Mouse (Mus musculus) urinary bladder, postnatal 36 days (tissue): Measurements from ENCODE around the gene Exoc6b.
"Not testable (repeated sequence)": the region's sequence is repeated elsewhere in the genome, so short reads cannot be mapped to it uniquely, and the experiment has no call there.

Source experiments
- DNase-seq, 2 experiments: peaks; one replicate each; pipeline ENCODE4 v3.0.0; 2022; ENCODE audit warnings: low spot score in 2 of 2, mixed read lengths in 1 of 2

Exoc6b gene

DNA sequence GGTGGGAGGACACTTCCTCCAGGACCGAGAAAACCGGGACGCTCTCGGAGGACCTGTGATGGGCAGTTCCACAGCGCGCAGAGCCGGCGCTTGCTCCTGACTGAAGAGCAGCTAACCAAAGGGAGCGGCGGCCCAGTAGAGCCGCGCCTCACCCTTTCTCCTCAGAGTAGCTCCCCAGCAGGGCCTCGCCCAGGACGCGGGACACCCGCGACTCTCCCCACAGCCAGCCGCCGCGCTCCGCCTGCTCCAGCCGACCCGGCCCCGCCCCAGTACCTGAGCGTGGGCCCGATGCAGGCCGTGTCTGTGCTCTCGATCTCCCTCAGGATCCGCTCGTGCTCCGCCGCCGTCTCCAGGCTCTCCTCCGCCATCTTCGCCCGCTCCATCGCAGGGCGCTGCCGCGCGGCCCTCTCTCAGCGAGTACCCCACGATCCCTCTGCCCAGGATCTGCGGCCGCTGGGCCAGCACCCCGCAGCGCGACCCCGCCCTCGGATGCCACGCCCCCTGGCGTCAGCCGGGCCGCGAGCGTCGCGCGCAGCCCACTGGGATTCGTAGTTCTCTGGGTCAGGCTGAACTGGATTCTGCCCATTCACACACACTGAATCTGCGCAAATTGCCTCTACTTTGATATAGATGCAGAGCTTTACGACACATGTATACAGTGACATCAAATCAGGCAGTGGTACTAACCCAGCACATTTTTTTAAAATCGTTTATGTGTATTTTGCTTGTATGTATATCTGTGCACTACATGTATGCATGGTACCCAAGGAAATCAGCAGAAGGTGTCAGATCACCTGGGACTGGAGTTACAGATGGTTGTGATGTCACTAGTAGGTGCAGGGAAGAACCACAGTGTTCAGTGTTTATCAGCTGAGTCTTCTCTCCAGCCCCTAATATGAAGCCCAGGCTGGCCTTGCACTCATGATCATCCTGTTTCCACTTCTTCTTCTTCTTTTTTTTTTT lies at the start of gene Exoc6b:
TSS of gene Exoc6b (minus strand) at position 491 of the 963 bp plus-strand sequence.
- DNase-seq, result peak; percentile 85 to 86

DNA sequence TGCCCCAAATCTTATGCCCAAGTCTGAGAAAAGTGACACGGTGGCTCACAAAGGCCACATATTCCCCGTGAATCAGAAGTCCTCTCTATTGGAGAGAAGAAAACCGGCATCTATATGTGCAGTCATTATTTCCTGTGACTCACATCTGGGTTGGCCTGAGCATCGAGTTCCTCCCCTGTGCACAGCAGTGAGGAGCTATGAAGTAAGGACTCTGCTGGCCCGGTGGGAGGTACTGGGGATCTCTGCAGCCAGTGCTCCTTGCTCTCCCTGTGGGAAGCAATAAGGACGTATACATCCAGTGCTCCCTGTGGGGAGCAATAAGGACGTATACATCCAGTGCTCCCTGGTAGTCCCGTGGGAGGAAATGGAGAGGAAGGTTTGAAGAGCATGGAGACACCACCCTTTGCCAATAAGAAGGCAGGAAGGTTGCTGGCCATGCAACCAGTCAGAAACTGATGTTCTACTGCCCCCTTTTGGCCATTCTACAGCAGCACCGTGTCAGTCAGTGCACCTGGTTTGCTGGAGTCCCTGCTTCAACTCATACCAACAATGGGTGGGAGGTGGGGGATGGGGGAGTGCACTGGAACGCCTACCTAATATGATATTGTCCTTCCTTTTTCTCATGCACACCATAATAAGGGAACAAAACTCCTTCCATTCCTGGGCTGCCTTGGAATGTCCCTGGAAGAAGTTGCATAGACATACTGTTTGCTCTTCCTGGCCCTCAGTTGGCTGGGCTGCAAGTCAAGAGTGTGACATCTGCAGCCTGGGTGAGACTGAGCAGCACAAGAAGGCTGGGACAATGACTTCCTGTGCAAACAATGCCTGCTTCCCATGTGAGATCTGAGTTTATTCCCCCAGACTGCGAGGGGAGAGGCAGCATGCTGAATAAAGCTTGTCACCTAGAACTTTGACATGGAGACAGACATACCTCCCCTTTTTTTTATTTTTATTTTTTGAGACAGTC lies 48.5 kb upstream of the Exoc6b start:
- peak; percentile 27 to 42 for DNase-seq

DNA sequence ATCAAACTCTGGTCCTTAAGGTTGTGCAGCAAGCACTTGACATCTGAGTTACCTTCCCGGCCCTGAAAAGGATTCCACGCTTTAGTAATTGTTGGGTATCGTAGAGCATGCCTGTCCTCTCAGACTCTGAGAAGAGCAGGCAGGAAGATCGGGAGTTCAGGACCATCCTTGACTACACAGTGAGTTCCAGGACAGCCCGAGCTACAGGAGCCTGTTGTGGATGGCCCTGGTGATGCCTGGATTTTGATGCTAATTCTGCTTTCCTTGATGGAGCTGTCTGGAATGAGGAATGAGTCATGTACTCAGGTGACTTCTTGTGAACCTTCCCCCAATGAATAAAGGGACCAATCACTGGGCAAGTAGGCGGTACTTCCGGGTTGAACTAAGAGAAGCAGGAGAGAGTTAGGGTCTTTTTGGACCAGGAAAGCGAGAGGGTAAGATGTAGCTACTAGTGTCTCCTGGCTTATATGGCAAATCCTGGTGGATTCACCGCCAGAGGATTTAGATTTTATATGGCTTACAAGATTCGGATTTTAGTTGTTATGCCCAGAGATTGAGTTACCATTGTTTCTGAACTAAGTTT lies 35.8 kb upstream of the Exoc6b start:
- DNase-seq, result no peak

DNA sequence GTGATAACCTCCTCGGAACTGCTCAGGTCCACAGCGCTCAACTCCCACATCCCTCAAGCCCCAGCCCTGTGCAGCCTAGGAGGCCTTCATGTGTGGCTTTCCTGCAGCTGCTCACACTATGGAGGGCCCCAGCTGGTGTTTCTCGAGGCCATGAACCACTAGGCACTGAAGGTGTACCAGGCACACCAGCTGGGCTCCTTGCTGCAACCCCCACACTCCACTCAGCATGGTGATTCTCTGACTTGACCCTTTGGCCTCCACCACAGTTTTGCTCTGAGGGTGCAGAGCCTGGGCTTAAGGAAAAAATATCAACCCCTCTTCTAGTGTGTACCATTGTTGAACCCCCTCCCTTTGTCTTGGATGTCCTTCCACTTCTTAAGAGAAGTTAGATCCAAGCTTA lies 34.0 kb upstream of the Exoc6b start:
- DNase-seq, result no peak

DNA sequence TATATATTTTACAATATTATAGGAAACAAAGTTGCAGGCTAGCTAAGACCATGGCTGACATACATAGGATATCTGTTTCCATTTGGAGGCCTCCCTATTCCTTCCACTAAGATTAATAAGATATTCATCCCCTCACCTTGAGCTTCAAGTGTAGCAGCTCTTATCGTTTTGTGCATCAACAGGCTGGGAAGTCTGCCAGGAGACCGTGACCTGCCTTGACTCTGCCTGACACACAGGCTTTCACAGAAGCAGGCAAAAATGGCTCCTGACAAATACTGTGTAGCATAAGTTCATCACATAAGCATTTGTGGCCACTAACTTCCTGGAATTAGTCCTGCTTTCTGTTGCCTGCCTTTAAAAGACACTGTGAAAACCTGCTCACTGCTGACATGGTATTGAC lies 27.1 kb upstream of the Exoc6b start:
- DNase-seq, result no peak

DNA sequence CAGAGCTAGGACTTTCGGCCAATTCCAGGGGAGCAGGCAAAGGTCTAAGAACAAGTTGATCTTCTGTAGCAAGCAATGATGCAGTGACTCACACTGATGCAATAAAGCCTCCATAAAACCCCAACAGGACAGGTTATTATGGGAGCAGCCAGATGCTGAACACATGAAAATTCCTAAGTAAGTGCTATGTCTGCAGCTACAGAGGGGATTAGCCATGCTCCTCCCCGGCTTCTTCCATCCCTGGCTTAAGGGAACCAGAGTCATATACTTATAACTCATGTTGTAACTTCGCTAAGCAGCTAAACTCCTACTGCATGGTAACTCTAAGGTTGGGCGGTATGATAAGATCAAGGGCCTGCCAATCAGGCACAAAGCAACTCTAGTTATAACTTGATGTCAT lies 18.1 kb upstream of the Exoc6b start:
- peak; percentile 16 to 24 for DNase-seq

DNA sequence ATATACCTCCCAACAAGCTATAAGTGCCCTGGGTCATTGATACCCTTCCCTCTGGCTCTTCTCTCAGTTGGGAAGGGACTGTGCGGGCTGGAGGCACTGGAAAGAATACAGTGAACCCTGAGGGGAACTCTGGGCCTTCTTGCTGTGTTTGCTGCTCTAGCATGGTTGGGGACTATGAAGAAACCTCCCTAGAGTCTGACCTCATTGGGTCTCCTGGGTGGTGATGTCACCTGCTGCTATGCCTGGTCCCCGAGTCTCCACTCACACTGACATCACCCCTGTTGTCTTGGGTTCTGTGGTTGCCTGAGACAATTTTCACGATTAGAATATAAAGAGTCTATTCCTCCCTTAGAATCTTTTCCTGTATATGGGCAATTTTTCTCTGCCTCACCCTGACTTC lies 17.3 kb upstream of the Exoc6b start:
- DNase-seq, result no peak

DNA sequence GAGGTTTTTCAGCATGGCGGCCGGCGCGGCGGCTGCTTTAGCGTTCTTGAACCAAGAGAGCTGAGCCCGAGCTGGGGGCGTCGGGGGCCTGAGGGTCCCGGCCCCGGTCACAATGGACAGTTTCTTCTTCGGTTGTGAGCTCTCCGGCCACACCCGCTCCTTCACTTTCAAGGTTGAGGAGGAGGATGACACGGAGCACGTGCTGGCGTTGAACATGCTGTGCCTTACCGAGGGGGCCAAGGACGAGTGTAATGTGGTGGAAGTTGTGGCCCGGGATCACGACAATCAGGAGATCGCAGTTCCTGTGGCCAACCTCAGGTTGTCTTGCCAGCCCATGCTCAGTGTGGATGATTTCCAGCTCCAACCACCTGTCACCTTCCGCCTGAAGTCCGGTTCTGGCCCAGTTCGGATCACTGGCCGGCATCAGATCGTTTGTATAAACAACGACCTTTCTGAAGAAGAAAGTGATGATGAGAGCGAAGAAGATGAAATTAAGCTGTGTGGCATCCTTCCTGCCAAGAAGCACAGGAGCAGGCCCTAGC lies 6.9 kb upstream of the Exoc6b start:
- not testable (repeated sequence) for DNase-seq

DNA sequence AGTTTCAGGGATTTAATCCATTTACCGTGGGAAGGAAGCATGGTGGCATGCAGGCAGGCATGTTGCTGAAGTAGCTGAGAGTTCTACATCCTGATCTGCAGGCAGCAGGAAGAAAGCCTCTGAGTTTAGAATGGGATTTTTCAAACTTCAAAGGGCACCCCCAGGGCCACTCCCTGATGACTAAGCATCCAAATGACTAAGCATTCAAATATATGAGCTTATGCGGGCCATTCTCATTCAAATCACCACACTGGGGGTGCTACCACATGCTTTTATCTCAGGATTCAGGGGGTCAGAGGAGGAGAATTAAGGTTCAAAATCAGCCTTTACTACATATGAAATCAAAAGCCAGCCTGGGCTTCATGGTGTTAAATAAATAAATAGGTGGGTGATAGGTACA lies 5.7 kb upstream of the Exoc6b start:
- no peak for DNase-seq

DNA sequence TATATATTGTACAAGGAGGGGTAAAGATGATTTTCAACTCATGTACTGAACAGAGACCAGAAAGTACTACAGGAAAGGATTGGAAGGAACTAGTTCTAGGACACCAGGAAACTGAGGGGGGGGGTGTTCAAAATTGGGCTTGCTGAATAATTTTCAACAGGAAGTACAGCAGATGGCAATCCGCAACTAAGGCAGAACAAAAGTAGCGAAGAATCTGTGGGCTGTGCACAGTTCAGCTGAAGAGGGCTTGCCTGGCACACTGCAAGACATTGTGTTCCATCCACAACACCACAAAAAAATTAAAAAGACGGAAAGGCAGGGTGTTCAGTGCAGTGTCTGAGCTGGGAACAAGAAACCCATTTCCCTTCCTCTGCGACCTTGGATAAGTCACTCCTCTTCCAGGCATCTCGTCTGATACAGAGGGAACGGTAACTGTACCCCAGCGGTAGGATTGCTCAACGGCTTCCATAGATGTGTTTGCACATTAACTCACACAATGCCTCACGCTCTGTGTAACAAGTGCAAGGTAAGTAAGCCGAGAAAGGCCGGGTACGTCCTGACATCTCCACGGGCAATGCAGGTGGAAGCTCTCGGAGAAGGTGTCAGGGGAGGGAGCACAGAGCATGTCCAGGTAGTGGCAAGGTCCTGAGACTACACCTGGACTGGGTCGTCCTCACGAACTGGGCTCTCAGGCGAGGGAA lies 841 bp downstream of the Exoc6b start:
- DNase-seq, result peak in 1 of 2 experiments; percentile 24

DNA sequence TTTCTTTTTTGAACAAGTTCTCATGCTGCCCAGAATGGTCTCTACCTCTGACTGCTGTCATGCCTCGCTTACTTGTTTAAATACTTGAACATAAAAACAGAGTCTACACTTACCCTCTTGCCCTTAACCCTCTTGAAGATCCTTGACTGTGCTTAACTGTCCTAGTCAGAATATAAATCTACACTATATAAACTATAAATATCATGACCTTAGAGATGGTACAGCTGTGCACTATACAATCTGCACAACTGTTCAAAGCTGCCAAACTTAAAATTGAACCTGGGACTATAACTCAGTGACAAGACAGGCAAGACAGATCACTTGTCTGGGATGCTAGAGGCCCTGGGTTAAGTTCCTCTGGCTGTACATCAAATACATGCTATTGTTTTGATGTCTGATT lies 11.7 kb downstream of the Exoc6b start:
- DNase-seq, result no peak

DNA sequence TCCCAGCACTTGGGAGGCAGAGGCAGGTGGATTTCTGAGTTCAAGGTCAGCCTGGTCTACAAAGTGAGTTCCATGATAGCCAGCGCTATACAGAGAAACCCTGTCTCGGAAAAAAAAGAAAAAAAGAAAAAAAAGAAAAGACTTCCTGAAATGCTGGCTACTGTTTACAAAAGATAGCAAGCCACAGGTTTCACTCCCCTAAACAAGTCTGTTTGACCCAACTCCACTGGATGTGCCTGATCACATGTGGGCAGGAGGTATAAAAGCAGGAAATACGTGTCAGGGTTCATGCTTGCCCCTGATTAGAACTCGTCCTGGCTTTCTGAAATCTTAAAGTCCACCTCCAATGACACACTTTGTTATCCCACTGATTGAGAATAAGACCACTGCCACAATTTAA lies 18.2 kb downstream of the Exoc6b start:
- DNase-seq, result no peak

DNA sequence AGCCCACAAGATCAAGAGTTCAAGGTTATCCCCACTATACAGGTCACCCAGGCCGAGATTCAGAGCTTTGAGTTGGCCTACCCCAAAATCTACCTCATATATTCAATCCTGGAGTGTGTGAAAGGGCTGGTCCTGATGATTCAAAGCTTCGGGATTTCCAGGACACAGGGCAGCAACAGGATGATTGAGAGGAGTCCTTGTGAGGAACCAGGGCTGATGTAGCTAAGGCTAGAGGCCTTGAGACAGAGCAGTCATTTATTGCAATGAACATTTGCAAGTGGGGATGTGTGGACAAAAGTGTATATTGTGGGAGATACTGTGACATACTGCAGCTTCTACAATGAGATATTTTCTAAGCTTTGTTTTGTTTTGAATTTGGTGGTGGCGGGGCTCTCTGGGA lies 22.8 kb downstream of the Exoc6b start:
- DNase-seq, result no peak

DNA sequence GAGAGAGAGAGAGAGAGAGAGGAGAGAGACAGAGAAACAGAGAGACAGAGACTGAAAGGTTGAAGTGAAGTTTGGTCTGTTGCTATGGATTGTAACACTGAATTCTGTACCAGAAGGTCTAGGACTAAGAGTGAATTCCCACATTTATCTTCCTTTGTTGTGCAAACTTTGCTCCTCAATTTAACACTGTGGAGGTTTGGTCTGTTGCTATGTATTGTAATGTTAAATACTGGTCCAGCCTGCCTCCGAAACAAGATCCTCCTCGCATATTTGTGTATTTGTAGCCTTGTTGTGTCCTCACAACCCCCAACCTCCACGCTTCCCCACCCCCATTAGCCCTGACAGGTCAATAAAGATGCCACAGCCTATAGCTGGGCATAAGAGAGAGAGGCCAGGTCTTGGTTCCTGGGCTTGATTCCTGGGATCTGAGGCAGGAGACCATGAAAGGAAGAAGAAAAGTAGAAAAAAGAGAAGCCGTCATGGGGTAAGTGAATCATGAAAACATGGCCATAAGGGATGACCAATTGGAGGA lies 24.6 kb downstream of the Exoc6b start:
- no peak for DNase-seq

DNA sequence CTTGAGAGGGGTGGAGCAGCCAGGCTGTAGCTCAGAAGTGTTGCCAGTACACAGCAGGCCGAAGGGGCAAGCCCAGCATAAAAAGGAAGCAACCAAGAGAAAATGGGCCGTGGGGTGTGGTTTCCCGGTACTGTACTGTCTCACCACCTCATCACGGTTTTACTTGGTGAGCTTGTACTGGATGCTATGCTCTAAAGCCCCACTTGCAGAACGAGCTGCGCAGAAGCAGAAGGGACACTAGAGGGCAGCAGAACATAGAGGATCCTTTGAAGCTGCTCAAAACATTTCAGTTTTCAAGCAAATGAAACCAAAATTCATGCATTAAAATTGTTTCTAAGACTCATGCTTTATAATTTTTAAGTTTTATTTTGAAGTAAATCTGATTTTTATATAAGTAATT lies 31.6 kb downstream of the Exoc6b start:
- DNase-seq, result peak; percentile 14 to 56

DNA sequence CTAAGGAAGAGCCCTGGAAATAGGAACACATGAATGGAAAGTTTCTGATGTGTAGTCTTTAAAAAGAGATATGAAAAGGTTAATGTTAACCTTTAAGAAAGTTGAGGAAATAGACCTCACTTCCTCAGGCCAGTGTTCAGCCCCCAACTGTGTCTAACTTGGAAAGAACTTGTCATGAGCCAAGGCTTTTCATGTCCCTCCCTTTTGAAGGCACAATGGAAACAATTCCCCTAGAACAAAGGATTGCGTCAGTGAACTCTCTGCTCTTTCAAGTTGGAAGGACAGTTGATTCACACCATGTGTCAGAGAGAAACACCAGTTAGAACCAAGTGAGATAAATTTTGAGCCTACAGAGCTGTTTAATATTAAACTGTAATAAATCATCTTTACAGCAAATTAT lies 39.6 kb downstream of the Exoc6b start:
- no peak for DNase-seq

DNA sequence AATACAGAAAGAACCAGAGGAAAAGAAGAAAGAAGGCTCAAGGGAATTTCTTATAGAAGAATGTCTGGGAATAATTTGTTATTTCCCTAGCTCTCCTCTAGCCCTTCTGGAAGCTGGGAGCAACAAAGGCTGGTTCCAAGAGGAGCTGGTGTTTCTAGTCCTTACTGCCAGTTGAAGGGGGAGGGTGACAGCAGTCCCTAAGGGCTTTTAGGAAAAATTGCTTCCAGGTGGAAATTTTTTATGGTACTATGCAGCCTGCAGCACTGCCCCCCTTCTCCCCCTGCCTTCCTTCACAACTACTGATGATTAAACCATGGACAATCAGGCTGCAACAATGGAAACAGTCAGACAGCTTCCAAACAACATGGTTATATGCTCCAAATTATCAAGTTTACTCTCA lies 44.9 kb downstream of the Exoc6b start:
- no peak for DNase-seq

DNA sequence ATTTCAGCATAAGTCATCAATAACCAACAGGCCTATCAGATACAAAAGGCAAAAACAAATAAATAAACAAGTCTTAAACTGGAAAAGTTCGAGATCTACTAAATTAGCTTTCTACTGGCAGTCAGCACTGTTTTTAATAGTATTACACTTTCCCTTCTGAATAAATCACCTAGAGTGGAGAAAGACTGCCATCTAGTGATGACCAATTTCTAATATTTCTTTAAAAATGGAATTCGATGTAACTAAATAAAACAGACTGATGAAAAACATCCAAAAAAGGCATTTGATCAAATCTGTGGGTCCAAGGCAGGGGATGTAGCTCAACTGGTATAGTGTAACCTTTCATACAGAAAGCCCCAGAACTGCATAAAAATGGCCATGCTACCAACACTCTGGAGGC lies 52.3 kb downstream of the Exoc6b start:
- DNase-seq, result no peak

DNA sequence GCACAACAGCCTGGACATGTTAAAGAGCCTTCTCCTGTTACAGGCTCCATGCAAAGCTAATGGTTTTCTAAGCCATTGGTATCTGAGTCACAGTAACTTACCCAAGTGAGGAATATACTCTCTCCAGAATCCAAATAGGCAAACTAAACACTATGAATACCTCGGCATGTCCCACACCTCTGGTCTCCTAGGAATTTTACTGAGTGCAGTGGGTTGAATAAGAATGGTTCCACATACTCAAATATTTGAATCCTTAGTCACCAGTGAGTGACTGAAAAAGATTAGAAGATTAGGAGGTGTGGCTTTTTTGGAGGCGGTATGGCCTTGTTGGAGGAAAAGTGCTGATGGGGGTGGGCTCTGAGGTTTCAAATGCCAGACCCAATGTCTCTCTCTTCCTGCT lies 55.4 kb downstream of the Exoc6b start:
- no peak for DNase-seq

DNA sequence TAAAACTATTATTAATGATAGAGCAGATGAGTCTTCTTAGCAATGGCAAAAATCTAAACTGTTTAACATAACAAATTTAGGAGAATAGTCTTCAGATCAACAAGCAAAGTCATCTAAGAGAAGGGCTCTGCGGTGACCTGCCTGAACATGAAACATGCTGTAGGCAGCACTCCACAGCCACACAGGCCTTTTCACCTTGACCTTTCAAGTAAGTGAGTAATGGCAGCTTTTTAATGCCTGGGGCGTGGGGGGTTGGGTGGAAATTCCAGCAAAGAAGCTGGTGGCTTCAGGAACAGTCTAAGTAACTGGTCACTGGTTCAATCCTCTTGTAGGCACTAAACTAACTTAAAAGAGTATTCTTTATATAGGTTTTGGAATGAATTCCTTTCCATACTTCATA lies 58.9 kb downstream of the Exoc6b start:
- no peak for DNase-seq

DNA sequence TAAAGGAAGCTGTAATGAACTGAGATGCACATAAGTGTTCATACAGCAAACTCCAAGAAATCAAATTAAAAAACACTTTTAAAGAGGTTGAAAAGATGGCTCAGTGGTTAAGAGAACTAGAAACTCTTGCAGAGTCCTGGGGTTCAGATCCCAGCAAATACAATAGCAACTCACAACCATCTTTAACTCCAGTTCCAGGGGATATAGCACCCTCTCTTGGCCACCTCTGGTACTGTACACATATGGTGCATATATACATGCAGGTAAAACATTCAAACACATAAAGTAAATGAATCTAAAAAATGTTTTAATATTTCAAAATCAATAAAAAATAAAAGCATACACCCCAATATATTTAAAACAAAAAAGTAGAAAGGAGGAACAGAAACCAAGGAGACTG lies 73.9 kb downstream of the Exoc6b start:
- no peak for DNase-seq
